Mouse (Mus musculus) left cerebral cortex, adult 11 months (tissue): ENCODE data around the gene Kcnab3.
"Not testable (repeated sequence)": the region's sequence is repeated elsewhere in the genome, so short reads cannot be mapped to it uniquely, and the experiment has no call there.

Experiments
- DNase-seq: peaks from one replicate; pipeline ENCODE4 v3.0.0; 2022; ENCODE audit warnings: low spot score

Gene Kcnab3

GRCm38 (mm10) chr11:69325628-69326407 lies at the start of gene Kcnab3:
Gene Kcnab3 (plus strand): TSS chr11:69326258.
- DNase-seq, result peak; percentile 70

GRCm38 (mm10) chr11:69277267-69277666 lies 48.8 kb upstream of the Kcnab3 start:
- DNase-seq, result no peak

GRCm38 (mm10) chr11:69291111-69291510 lies 34.9 kb upstream of the Kcnab3 start:
- no peak for DNase-seq

- DNase-seq, result no peak
Measured at GRCm38 (mm10) chr11:69295286-69295685, 30.8 kb upstream of the Kcnab3 start.

- DNase-seq, result no peak
Measured at GRCm38 (mm10) chr11:69297799-69298198, 28.3 kb upstream of the Kcnab3 start.

GRCm38 (mm10) chr11:69298231-69298630 lies 27.8 kb upstream of the Kcnab3 start:
- DNase-seq, result no peak

GRCm38 (mm10) chr11:69302817-69303216 lies 23.2 kb upstream of the Kcnab3 start:
- DNase-seq, result no peak

GRCm38 (mm10) chr11:69305291-69305690 lies 20.8 kb upstream of the Kcnab3 start:
- no peak for DNase-seq

- no peak for DNase-seq
Measured at GRCm38 (mm10) chr11:69306039-69306438, 20.0 kb upstream of the Kcnab3 start.

GRCm38 (mm10) chr11:69311266-69311665 lies 14.8 kb upstream of the Kcnab3 start:
- DNase-seq, result no peak

GRCm38 (mm10) chr11:69316361-69316760 lies 9.7 kb upstream of the Kcnab3 start:
- no peak for DNase-seq

GRCm38 (mm10) chr11:69318000-69318399 lies 8.1 kb upstream of the Kcnab3 start:
- DNase-seq, result not testable (repeated sequence)

- no peak for DNase-seq
Measured at GRCm38 (mm10) chr11:69321580-69321979, 4.5 kb upstream of the Kcnab3 start.

- DNase-seq, result no peak
Measured at GRCm38 (mm10) chr11:69322010-69322409, 4.0 kb upstream of the Kcnab3 start.

GRCm38 (mm10) chr11:69322693-69323471 lies 3.2 kb upstream of the Kcnab3 start:
- DNase-seq, result no peak

GRCm38 (mm10) chr11:69323667-69324111 lies 2.4 kb upstream of the Kcnab3 start, which contains the start of the genes Cntrob and Trappc1:
Gene Cntrob (minus strand): TSS chr11:69323775.
Gene Trappc1 (plus strand): TSS chr11:69323980.
- DNase-seq, result peak; percentile 98

GRCm38 (mm10) chr11:69324749-69325148 lies 1.3 kb upstream of the Kcnab3 start:
- DNase-seq, result no peak

- DNase-seq, result no peak
Measured at GRCm38 (mm10) chr11:69326408-69327156, 524 bp downstream of the Kcnab3 start.

GRCm38 (mm10) chr11:69327157-69327442 lies 1.0 kb downstream of the Kcnab3 start:
- DNase-seq, result no peak

- no peak for DNase-seq
Measured at GRCm38 (mm10) chr11:69327648-69328047, 1.6 kb downstream of the Kcnab3 start.

GRCm38 (mm10) chr11:69328517-69328916 lies 2.5 kb downstream of the Kcnab3 start:
- DNase-seq, result no peak

GRCm38 (mm10) chr11:69331152-69331551 lies 5.1 kb downstream of the Kcnab3 start:
- no peak for DNase-seq
